Mouse (Mus musculus): ENCODE results near the gene Slc35f3. TPM values are rescaled to one million over a fixed set of nuclear protein-coding genes. Genes with fewer than 3 reads are reported as not detected.

Slc35f3 gene
- polyA plus RNA-seq (2014; fragmentation: Nextera tagmentation; extraction: Ambion mirVana), result 1.1 TPM in 2 replicates

- under 1% methylated on average over 72 of the region's 72 CpGs for WGBS
- H3K27ac ChIP-seq (replicated peaks; ENCODE audit: low read depth, low read length), result no peak within 1 kb of the TSS
- DNase-seq, result peak; percentile 77
Measured at GRCm38 (mm10) chr8:126298296-126299093, at the start of gene Slc35f3. Gene Slc35f3 (plus strand): TSS chr8:126298558.

GRCm38 (mm10) chr8:126250486-126250885 lies 47.9 kb upstream of the Slc35f3 start:
- 75% methylated on average over 4 of the region's 4 CpGs for WGBS
- Histone ChIP-seq H3K4me1 (ENCODE audit: control insufficient read depth, insufficient read depth, low read length) (no peaks in the 10 kb centered on the region), H3K9me3 (ENCODE audit: control insufficient read depth, low read length) (no peaks in the 10 kb centered on the region), H3K27me3 (ENCODE audit: control insufficient read depth, insufficient read depth, low read length) (peaks cover 32% of the 10 kb centered on the region; the same call in 1 of the 2 replicates), H3K4me2 (ENCODE audit: low read length) (no peak overlapping the region), H3K9ac (replicated peaks; ENCODE audit: low read length) (no peak overlapping the region), H3K27ac (replicated peaks; ENCODE audit: low read depth, low read length) (no peak overlapping the region), H3K4me3 (replicated peaks; ENCODE audit: low read depth, low read length) (no peak overlapping the region), H3K36me3 (ENCODE audit: control insufficient read depth, insufficient read depth, low read length) (no peaks in the 10 kb centered on the region)
- ATAC-seq (ENCODE audit: low FRiP score, low TSS enrichment) (no peak), DNase-seq (no peak)

More at GRCm38 (mm10) chr8:126298296-126299093, at the start of gene Slc35f3:
- H3K4me1 ChIP-seq (ENCODE audit: control insufficient read depth, insufficient read depth, low read length), result no peaks in the 10 kb centered on the region
- peak; percentile 58 for ATAC-seq (ENCODE audit: low FRiP score, low TSS enrichment)
- H3K36me3 ChIP-seq (ENCODE audit: control insufficient read depth, insufficient read depth, low read length), result no peaks in the 10 kb centered on the region
- H3K9me3 ChIP-seq (ENCODE audit: control insufficient read depth, low read length), result no peaks in the 10 kb centered on the region
- peak within 1 kb of the TSS; percentile 94 for H3K4me2 ChIP-seq (ENCODE audit: low read length)
- H3K4me3 ChIP-seq (replicated peaks; ENCODE audit: low read depth, low read length), result peak within 1 kb of the TSS; percentile 50
- H3K27me3 ChIP-seq (ENCODE audit: control insufficient read depth, insufficient read depth, low read length), result peaks cover 12% of the 10 kb centered on the region; the same call in 1 of the 2 replicates
- peak within 1 kb of the TSS; percentile 57 for H3K9ac ChIP-seq (replicated peaks; ENCODE audit: low read length)

GRCm38 (mm10) chr8:126256585-126257391 lies 41.6 kb upstream of the Slc35f3 start:
- peaks cover 7% of the 10 kb centered on the region for H3K4me1 ChIP-seq (ENCODE audit: control insufficient read depth, insufficient read depth, low read length)
- H3K36me3 ChIP-seq (ENCODE audit: control insufficient read depth, insufficient read depth, low read length), result no peaks in the 10 kb centered on the region
- ATAC-seq (ENCODE audit: low FRiP score, low TSS enrichment) (peak; percentile 46; the same call in 1 of the 2 replicates), DNase-seq (peak; percentile 86)
- no peak overlapping the region for H3K4me2 ChIP-seq (ENCODE audit: low read length)
- no peak overlapping the region for H3K4me3 ChIP-seq (replicated peaks; ENCODE audit: low read depth, low read length)
- no peak overlapping the region for H3K27ac ChIP-seq (replicated peaks; ENCODE audit: low read depth, low read length)
- peaks cover 48% of the 10 kb centered on the region; the same call in 1 of the 2 replicates for H3K27me3 ChIP-seq (ENCODE audit: control insufficient read depth, insufficient read depth, low read length)
- no peaks in the 10 kb centered on the region for H3K9me3 ChIP-seq (ENCODE audit: control insufficient read depth, low read length)
- WGBS, result 3% methylated on average over 9 of the region's 9 CpGs
- no peak overlapping the region for H3K9ac ChIP-seq (replicated peaks; ENCODE audit: low read length)

GRCm38 (mm10) chr8:126257392-126257681 lies 41.0 kb upstream of the Slc35f3 start:
- no peak overlapping the region for H3K4me3 ChIP-seq (replicated peaks; ENCODE audit: low read depth, low read length)
- no peak for ATAC-seq (ENCODE audit: low FRiP score, low TSS enrichment)
- H3K9me3 ChIP-seq (ENCODE audit: control insufficient read depth, low read length), result no peaks in the 10 kb centered on the region
- H3K27ac ChIP-seq (replicated peaks; ENCODE audit: low read depth, low read length), result no peak overlapping the region
- no peak overlapping the region for H3K4me2 ChIP-seq (ENCODE audit: low read length)
- no peaks in the 10 kb centered on the region for H3K36me3 ChIP-seq (ENCODE audit: control insufficient read depth, insufficient read depth, low read length)
- peaks cover 7% of the 10 kb centered on the region for H3K4me1 ChIP-seq (ENCODE audit: control insufficient read depth, insufficient read depth, low read length)
- WGBS, result 14% methylated on average over 8 of the region's 8 CpGs
- DNase-seq, result no peak
- H3K27me3 ChIP-seq (ENCODE audit: control insufficient read depth, insufficient read depth, low read length), result peaks cover 45% of the 10 kb centered on the region; the same call in 1 of the 2 replicates
- H3K9ac ChIP-seq (replicated peaks; ENCODE audit: low read length), result no peak overlapping the region

- ATAC-seq (ENCODE audit: low FRiP score, low TSS enrichment) (0 out of 2 replicates have a peak, but pooled peaks have one; percentile 57), DNase-seq (peak; percentile 90)
- Histone ChIP-seq H3K27me3 (ENCODE audit: control insufficient read depth, insufficient read depth, low read length) (peaks cover 39% of the 10 kb centered on the region; the same call in 1 of the 2 replicates), H3K27ac (replicated peaks; ENCODE audit: low read depth, low read length) (no peak overlapping the region), H3K4me3 (replicated peaks; ENCODE audit: low read depth, low read length) (peak overlapping the region; percentile 14; the same call in 1 of the 2 replicates), H3K36me3 (ENCODE audit: control insufficient read depth, insufficient read depth, low read length) (no peaks in the 10 kb centered on the region), H3K9me3 (ENCODE audit: control insufficient read depth, low read length) (no peaks in the 10 kb centered on the region), H3K4me2 (ENCODE audit: low read length) (peak overlapping the region; percentile 49), H3K4me1 (ENCODE audit: control insufficient read depth, insufficient read depth, low read length) (peaks cover 7% of the 10 kb centered on the region), H3K9ac (replicated peaks; ENCODE audit: low read length) (no peak overlapping the region)
- WGBS, result 6% methylated on average over 15 of the region's 15 CpGs
Measured at GRCm38 (mm10) chr8:126258175-126258781, 40.1 kb upstream of the Slc35f3 start.

GRCm38 (mm10) chr8:126265186-126265585 lies 33.2 kb upstream of the Slc35f3 start:
- H3K4me1 ChIP-seq (ENCODE audit: control insufficient read depth, insufficient read depth, low read length), result no peaks in the 10 kb centered on the region
- H3K36me3 ChIP-seq (ENCODE audit: control insufficient read depth, insufficient read depth, low read length), result no peaks in the 10 kb centered on the region
- no peak overlapping the region for H3K4me3 ChIP-seq (replicated peaks; ENCODE audit: low read depth, low read length)
- 75% methylated on average over 1 of the region's 1 CpGs for WGBS
- no peak for ATAC-seq (ENCODE audit: low FRiP score, low TSS enrichment)
- no peak overlapping the region for H3K9ac ChIP-seq (replicated peaks; ENCODE audit: low read length)
- H3K4me2 ChIP-seq (ENCODE audit: low read length), result no peak overlapping the region
- H3K9me3 ChIP-seq (ENCODE audit: control insufficient read depth, low read length), result no peaks in the 10 kb centered on the region
- no peak for DNase-seq
- H3K27ac ChIP-seq (replicated peaks; ENCODE audit: low read depth, low read length), result no peak overlapping the region
- H3K27me3 ChIP-seq (ENCODE audit: control insufficient read depth, insufficient read depth, low read length), result no peaks in the 10 kb centered on the region

GRCm38 (mm10) chr8:126267118-126267517 lies 31.2 kb upstream of the Slc35f3 start:
- H3K9ac ChIP-seq (replicated peaks; ENCODE audit: low read length), result no peak overlapping the region

GRCm38 (mm10) chr8:126269733-126270132 lies 28.6 kb upstream of the Slc35f3 start:
- Histone ChIP-seq H3K27ac (replicated peaks; ENCODE audit: low read depth, low read length) (no peak overlapping the region), H3K9me3 (ENCODE audit: control insufficient read depth, low read length) (no peaks in the 10 kb centered on the region), H3K27me3 (ENCODE audit: control insufficient read depth, insufficient read depth, low read length) (no peaks in the 10 kb centered on the region), H3K9ac (replicated peaks; ENCODE audit: low read length) (no peak overlapping the region), H3K4me2 (ENCODE audit: low read length) (no peak overlapping the region), H3K4me3 (replicated peaks; ENCODE audit: low read depth, low read length) (no peak overlapping the region), H3K4me1 (ENCODE audit: control insufficient read depth, insufficient read depth, low read length) (no peaks in the 10 kb centered on the region), H3K36me3 (ENCODE audit: control insufficient read depth, insufficient read depth, low read length) (no peaks in the 10 kb centered on the region)
- WGBS, result 52% methylated on average over 6 of the region's 6 CpGs
- DNase-seq, result no peak
- no peak for ATAC-seq (ENCODE audit: low FRiP score, low TSS enrichment)

More at GRCm38 (mm10) chr8:126267118-126267517, 31.2 kb upstream of the Slc35f3 start:
- no peaks in the 10 kb centered on the region for H3K9me3 ChIP-seq (ENCODE audit: control insufficient read depth, low read length)
- no peak overlapping the region for H3K4me3 ChIP-seq (replicated peaks; ENCODE audit: low read depth, low read length)
- no peak for ATAC-seq (ENCODE audit: low FRiP score, low TSS enrichment)
- WGBS, result 28% methylated on average over 8 of the region's 8 CpGs
- no peak overlapping the region for H3K4me2 ChIP-seq (ENCODE audit: low read length)
- no peaks in the 10 kb centered on the region for H3K4me1 ChIP-seq (ENCODE audit: control insufficient read depth, insufficient read depth, low read length)
- H3K27me3 ChIP-seq (ENCODE audit: control insufficient read depth, insufficient read depth, low read length), result no peaks in the 10 kb centered on the region
- DNase-seq, result peak; percentile 56
- H3K27ac ChIP-seq (replicated peaks; ENCODE audit: low read depth, low read length), result no peak overlapping the region
- H3K36me3 ChIP-seq (ENCODE audit: control insufficient read depth, insufficient read depth, low read length), result no peaks in the 10 kb centered on the region
